Mouse (Mus musculus) stomach, embryonic 16.5 days (tissue): ENCODE measurements around the gene Trpm4. TPM values are rescaled to one million over a fixed set of nuclear protein-coding genes. Genes with fewer than 3 reads are reported as not detected.

Experiments
- ATAC-seq: fragments of 200-750 bp; cut with Nextera tagmentation; 2 replicates; pipeline ENCODE4 v1.8.0; 2017; ENCODE audit warnings: moderate number of reproducible peaks, moderate TSS enrichment; ENCODE audit not compliant: insufficient read depth, low FRiP score
- H3K27ac ChIP-seq: fragments of 300-500 bp; sonication (generic); 2 replicates; pipeline ENCODE4 v1.5.1; 2014; ENCODE audit warnings: low read length
- H3K27me3 ChIP-seq: fragments of 300-500 bp; sonication (generic); 2 replicates; pipeline ENCODE4 v1.6.1; 2014; ENCODE audit warnings: low read length, control low read depth, mixed read lengths; ENCODE audit not compliant: control insufficient read depth, insufficient read depth
- H3K36me3 ChIP-seq: fragments of 300-500 bp; sonication (generic); 2 replicates; pipeline ENCODE4 v1.6.1; 2014; ENCODE audit warnings: low read length; ENCODE audit not compliant: control insufficient read depth, insufficient read depth
- H3K4me1 ChIP-seq: fragments of 300-500 bp; sonication (generic); 2 replicates; pipeline ENCODE4 v1.6.1; 2014; ENCODE audit warnings: low read length, control low read depth, mixed read lengths; ENCODE audit not compliant: control insufficient read depth, insufficient read depth
- H3K4me2 ChIP-seq: fragments of 300-500 bp; sonication (generic); 2 replicates; pipeline ENCODE4 v1.6.1; 2014; ENCODE audit warnings: low read depth, low read length, mixed read lengths
- H3K4me3 ChIP-seq: fragments of 300-500 bp; sonication (generic); replicated peaks from 2 replicates; pipeline ENCODE4 v1.5.1; 2014; ENCODE audit warnings: mild to moderate bottlenecking, low read length
- H3K9ac ChIP-seq: fragments of 300-500 bp; sonication (generic); 2 replicates; pipeline ENCODE4 v1.6.1; 2014; ENCODE audit warnings: low read length
- H3K9me3 ChIP-seq: fragments of 300-500 bp; sonication (generic); replicated peaks from 2 replicates; pipeline ENCODE4 v1.6.1; 2016; ENCODE audit warnings: low read length, control low read depth; ENCODE audit not compliant: control insufficient read depth
- WGBS: fragments of 180-500 bp; shearing (Covaris S2); extraction: QIAGEN DNeasy Blood & Tissue Kit; methylation state at CpG from one replicate; pipeline ENCODE4 v1.1.7; 2014; 5-methylcytosine and 5-hydroxymethylcytosine counted together
- polyA plus RNA-seq: library from polyadenylated mRNA; unstranded; fragments of >200 nt; fragmentation: Nextera tagmentation; extraction: Ambion mirVana; gene quantifications from 2 replicates; pipeline ENCODE4 v1.2.1, GENCODE M21; 2015

Trpm4 gene
- polyA plus RNA-seq, 1 experiment from 2014 or later = 30.1 TPM

- H3K4me2 ChIP-seq = no peak overlapping the region
- no peak for ATAC-seq
- no peaks in the 10 kb centered on the region for H3K9me3 ChIP-seq
- no peak overlapping the region for H3K9ac ChIP-seq
- WGBS = 73% methylated on average over 13 of the region's 13 CpGs
- no peak overlapping the region for H3K27ac ChIP-seq
- H3K4me1 ChIP-seq = no peaks in the 10 kb centered on the region
- no peak overlapping the region for H3K4me3 ChIP-seq
- no peaks in the 10 kb centered on the region for H3K36me3 ChIP-seq
- no peaks in the 10 kb centered on the region for H3K27me3 ChIP-seq
These were observed 47.1 kb downstream of the Trpm4 start for GRCm38 (mm10) chr7:45286486-45286885.

DNA sequence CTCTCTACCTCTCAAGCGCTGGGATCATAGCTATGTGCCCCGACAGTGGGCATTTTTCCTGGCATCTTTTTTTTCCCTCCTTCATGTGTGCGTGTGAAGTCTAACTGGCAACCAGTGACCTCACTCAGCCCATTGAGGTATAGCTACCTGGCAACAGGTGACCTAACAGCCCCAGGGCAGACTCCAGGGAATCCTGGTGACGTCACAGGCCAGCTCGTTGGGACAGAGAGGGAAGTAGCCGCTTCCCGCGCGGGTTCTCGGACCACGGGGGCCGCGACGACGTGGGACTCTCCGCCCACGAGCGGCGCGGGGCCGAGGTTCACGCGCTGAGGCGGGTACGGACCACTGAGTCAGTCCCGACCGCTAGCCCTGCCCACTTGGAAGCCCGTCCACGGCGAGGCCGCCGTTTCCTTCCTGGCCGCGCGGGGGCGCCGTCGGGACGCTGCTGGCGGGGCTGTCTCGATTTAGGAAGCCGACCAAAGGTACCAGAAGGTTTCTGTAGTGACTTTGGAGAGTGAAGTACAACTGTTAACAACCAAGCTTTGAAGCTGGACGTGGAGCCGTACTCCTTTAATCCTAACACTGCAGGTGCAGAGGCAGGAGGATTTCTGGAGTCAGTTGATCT, 56.3 kb downstream of the Trpm4 start, which contains the start of gene Slc6a21:
Gene Slc6a21, plus strand, starts transcription at position 378 of the 625 bp plus-strand sequence.
- no peaks in the 10 kb centered on the region for H3K27me3 ChIP-seq
- no peak within 1 kb of the TSS for H3K27ac ChIP-seq
- peak within 1 kb of the TSS; percentile 70 for H3K4me2 ChIP-seq
- no peaks in the 10 kb centered on the region for H3K4me1 ChIP-seq
- no peaks in the 10 kb centered on the region for H3K36me3 ChIP-seq
- peak; percentile 61; the same call in 1 of the 2 replicates for ATAC-seq
- no peaks in the 10 kb centered on the region for H3K9me3 ChIP-seq
- WGBS = 6% methylated on average over 44 of the region's 44 CpGs
- H3K4me3 ChIP-seq = peak within 1 kb of the TSS; percentile 50
- peak within 1 kb of the TSS; percentile 64 for H3K9ac ChIP-seq

DNA sequence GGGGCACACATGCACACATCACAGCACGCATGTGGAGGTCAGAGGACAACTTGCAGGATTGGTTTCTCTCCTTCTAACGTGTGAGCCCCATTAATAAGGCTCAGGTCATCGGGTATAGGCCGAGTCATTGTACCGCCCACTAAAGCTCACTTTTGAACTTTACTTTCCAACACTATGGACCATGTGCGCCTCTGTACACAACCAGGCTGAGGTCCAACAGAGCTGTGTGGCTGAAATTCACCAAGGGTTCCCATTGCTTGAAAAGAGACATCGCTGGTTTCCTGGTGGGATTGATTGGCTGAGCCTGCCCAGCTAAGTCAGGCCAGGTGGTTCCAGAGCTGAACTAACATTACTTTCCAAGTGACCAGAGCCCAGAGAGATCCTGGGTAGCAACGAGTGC, 59.9 kb downstream of the Trpm4 start:
- H3K9me3 ChIP-seq = no peaks in the 10 kb centered on the region
- no peak overlapping the region for H3K4me2 ChIP-seq
- H3K27ac ChIP-seq = no peak overlapping the region
- no peak overlapping the region for H3K9ac ChIP-seq
- H3K4me1 ChIP-seq = no peaks in the 10 kb centered on the region
- no peaks in the 10 kb centered on the region for H3K27me3 ChIP-seq
- H3K36me3 ChIP-seq = no peaks in the 10 kb centered on the region
- no peak for ATAC-seq
- H3K4me3 ChIP-seq = no peak overlapping the region
- WGBS = 83% methylated on average over 8 of the region's 8 CpGs

DNA sequence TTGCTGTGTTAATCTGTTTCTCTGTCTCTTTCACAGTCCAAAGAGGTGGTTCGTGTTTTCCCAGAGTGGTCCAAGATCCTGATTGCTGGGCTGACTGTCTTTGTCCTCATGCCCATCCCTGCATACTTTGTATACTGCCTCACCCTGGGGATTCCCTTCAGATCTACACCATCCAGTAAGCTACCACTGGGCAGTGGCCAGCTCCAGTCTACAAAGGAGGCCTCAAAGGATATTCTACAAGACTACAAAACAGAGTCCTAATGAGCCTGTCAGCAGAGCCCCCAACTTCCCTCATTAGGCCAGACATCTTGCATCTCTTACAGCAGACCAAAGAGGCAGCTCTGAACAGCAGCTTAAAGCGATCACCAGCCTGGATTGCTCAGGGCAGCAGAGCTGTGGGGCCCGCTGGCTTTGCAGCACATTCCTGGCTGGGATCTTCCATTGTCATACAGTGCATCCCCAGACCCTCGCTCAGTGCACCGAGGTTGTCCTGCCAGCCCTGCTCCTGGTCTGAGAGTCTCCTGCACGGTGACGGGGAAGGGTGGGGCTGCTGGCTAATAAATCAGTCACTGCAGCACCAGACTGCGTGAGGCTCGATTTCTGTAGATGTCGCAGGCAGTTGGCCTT, 60.7 kb downstream of the Trpm4 start:
- Histone ChIP-seq H3K9ac (no peak overlapping the region), H3K9me3 (no peaks in the 10 kb centered on the region), H3K4me1 (no peaks in the 10 kb centered on the region), H3K4me2 (no peak overlapping the region), H3K36me3 (no peaks in the 10 kb centered on the region), H3K27ac (no peak overlapping the region), H3K4me3 (no peak overlapping the region), H3K27me3 (no peaks in the 10 kb centered on the region)
- no peak for ATAC-seq
- WGBS = 47% methylated on average over 10 of the region's 10 CpGs

GRCm38 (mm10) chr7:45265518-45265917, 68.1 kb downstream of the Trpm4 start:
- WGBS = 80% methylated on average over 1 of the region's 1 CpGs
- Histone ChIP-seq H3K4me1 (no peaks in the 10 kb centered on the region), H3K4me2 (no peak overlapping the region), H3K27me3 (no peaks in the 10 kb centered on the region), H3K9ac (no peak overlapping the region), H3K9me3 (no peaks in the 10 kb centered on the region), H3K27ac (no peak overlapping the region), H3K36me3 (no peaks in the 10 kb centered on the region), H3K4me3 (no peak overlapping the region)
- no peak for ATAC-seq

- H3K27me3 ChIP-seq = no peaks in the 10 kb centered on the region
- H3K36me3 ChIP-seq = no peaks in the 10 kb centered on the region
- H3K27ac ChIP-seq = no peak overlapping the region
- no peak overlapping the region for H3K4me3 ChIP-seq
- H3K9ac ChIP-seq = no peak overlapping the region
- no peaks in the 10 kb centered on the region for H3K4me1 ChIP-seq
- WGBS = 66% methylated on average over 3 of the region's 3 CpGs
- no peaks in the 10 kb centered on the region for H3K9me3 ChIP-seq
- ATAC-seq = no peak
- H3K4me2 ChIP-seq = no peak overlapping the region
These were observed 69.2 kb downstream of the Trpm4 start for GRCm38 (mm10) chr7:45264348-45264747.

DNA sequence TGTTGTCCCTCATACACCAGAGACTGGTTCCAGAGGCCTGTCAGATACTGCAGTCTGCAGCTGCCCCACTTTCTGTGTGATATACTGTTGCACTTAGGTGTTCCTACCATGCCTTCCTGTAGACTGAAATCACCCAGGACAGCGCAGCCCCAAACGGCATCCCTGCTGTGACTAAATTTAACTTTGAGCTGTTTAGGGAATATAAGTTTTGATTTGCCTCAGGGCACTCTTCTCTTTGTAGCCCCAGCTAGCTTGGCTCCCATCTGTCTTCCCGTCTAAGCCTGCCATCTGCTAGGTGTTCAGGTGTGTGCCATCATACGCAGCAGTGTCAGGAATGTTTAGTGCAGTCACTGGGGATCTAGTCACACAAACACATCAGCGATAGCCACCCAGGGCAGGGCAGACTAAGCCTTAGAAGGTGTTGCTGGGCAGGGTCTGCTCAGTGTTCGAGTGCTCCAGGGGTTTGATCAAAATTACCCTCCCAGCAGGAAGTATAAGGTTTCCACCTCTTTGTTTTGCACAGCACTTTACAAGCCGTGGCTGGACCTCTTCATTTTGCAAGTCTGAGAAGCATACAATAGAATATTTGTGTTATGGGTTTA, 70.5 kb downstream of the Trpm4 start:
- 54% methylated on average over 7 of the region's 7 CpGs for WGBS
- H3K27me3 ChIP-seq = no peaks in the 10 kb centered on the region
- no peak overlapping the region for H3K9ac ChIP-seq
- H3K36me3 ChIP-seq = no peaks in the 10 kb centered on the region
- no peak overlapping the region for H3K4me2 ChIP-seq
- ATAC-seq = no peak
- H3K4me1 ChIP-seq = no peaks in the 10 kb centered on the region
- H3K9me3 ChIP-seq = no peaks in the 10 kb centered on the region
- no peak overlapping the region for H3K27ac ChIP-seq
- H3K4me3 ChIP-seq = no peak overlapping the region

- no peak for ATAC-seq
- WGBS = 36% methylated on average over 7 of the region's 7 CpGs
- H3K27me3 ChIP-seq = no peaks in the 10 kb centered on the region
These were observed 71.3 kb downstream of the Trpm4 start for GRCm38 (mm10) chr7:45262266-45262665.

GRCm38 (mm10) chr7:45259281-45259680, 74.3 kb downstream of the Trpm4 start:
- Histone ChIP-seq H3K4me3 (no peak overlapping the region), H3K27ac (no peak overlapping the region), H3K36me3 (no peaks in the 10 kb centered on the region), H3K27me3 (no peaks in the 10 kb centered on the region), H3K4me1 (no peaks in the 10 kb centered on the region), H3K9ac (no peak overlapping the region), H3K9me3 (no peaks in the 10 kb centered on the region), H3K4me2 (no peak overlapping the region)
- 86% methylated on average over 8 of the region's 8 CpGs for WGBS
- no peak for ATAC-seq

More at GRCm38 (mm10) chr7:45262266-45262665, 71.3 kb downstream of the Trpm4 start:
- Histone ChIP-seq H3K9me3 (no peaks in the 10 kb centered on the region), H3K4me2 (no peak overlapping the region), H3K4me3 (no peak overlapping the region), H3K36me3 (no peaks in the 10 kb centered on the region), H3K4me1 (no peaks in the 10 kb centered on the region), H3K27ac (no peak overlapping the region), H3K9ac (no peak overlapping the region)
